Mouse (Mus musculus) ES-Bruce4 (cell line): ENCODE measurements at regions not wholly inside any gene's neighbourhood (a gene's known extent, or its start where the extent isn't known, plus 50 kb on each side); places are given as distances from the start of the nearest gene placed in this dataset.

Source experiments
- CTCF ChIP-seq: IDR thresholded peaks from one replicate; pipeline ENCODE4 v1.8.1; 2011; ENCODE audit warnings: low read depth, low read length
- EP300 ChIP-seq: IDR thresholded peaks from 2 replicates; pipeline ENCODE4 v1.6.1; 2011; ENCODE audit warnings: low read depth, low read length; ENCODE audit not compliant: insufficient read depth
- POLR2A ChIP-seq: IDR thresholded peaks from one replicate; pipeline ENCODE4 v1.8.1; 2011; ENCODE audit warnings: low read length; ENCODE audit not compliant: insufficient read depth

DNA sequence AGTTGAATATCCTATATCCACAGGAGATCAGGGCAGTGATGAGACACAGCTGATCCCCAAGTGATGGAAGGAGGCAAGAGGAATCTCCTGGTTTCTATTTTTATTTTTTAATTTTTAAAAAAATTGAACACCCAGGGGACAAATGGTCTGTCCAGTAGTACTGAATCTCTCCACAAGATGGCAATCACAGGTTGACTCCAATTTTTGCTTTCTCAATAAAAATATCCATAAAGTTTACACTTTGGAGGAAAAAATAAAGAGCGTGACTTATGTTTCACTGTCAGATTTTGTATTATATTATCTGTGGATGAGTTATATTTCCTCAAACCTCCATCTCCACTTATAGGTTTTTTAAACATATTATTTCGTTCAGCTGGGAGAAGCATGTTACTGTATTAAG, 658.0 kb downstream of the Hace1 start:
- TF ChIP-seq CTCF (no peak), POLR2A (no peak), EP300 (no peak)
